Mouse (Mus musculus) CD4-positive, CD25-positive, alpha-beta regulatory T cell, adult 4 months (primary cell): Measurements from ENCODE around the gene Vstm2a. TPM values are rescaled to one million over a fixed set of nuclear protein-coding genes. Genes with fewer than 3 reads are reported as not detected.

Source experiments
- ATAC-seq: one replicate; pipeline ENCODE4 v1.8.0; 2017
- polyA plus RNA-seq, 2 experiments: library from polyadenylated mRNA; unstranded; fragments of 100-300 nt; shearing (Covaris generic); gene quantifications; one replicate each; pipeline ENCODE4 v1.2.1; 2017

Gene Vstm2a
- not detected for polyA plus RNA-seq

GRCm38 (mm10) chr11:16257473-16257921 lies at the start of gene Vstm2a:
Gene Vstm2a (plus strand): TSS chr11:16257724.
- ATAC-seq, result no peak

- ATAC-seq, result no peak
Measured at GRCm38 (mm10) chr11:16257011-16257410, 513 bp upstream of the Vstm2a start.

DNA sequence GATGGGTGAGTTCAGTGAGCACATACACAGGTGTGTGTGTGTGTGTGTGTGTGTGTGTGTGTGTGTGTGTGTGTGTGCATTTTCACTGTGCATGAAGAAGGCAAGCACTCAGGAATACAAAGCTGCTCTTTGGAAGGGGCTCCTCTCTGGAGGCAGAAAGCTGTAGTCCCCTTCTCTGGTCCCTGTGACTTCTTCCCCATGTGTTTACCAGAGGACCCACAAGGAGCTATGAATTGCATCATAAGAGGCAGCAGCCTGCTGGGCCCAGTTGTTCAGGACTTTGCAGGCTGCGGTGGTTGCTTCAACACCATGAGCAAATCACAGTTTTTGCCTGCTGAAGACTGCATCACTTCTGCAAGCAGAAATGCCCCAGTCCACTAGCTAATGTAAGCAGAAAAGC lies 776 bp downstream of the Vstm2a start:
- no peak for ATAC-seq

- ATAC-seq, result no peak
Measured at GRCm38 (mm10) chr11:16259876-16260275, 2.4 kb downstream of the Vstm2a start.

GRCm38 (mm10) chr11:16260764-16261578 lies 3.4 kb downstream of the Vstm2a start:
- no peak for ATAC-seq

DNA sequence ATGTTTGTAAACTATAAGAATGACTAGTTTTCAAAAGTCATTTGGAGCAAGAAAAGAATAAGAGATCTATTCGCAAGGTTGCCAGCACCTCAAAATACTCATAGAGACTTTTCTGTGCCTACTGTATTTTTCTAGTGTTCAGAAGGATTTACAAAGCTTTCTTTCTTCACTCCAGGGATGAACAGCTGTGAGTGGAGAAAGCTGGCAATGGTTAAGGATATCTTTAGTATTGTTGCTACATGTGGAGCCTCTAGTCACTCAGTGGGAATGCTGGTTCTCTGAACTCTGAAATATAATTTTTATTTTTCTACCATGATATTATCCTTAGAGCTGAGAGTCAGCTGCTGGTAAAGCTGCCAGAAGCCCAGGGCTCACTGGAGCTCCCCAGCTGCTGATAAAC lies 10.9 kb downstream of the Vstm2a start:
- ATAC-seq, result no peak

DNA sequence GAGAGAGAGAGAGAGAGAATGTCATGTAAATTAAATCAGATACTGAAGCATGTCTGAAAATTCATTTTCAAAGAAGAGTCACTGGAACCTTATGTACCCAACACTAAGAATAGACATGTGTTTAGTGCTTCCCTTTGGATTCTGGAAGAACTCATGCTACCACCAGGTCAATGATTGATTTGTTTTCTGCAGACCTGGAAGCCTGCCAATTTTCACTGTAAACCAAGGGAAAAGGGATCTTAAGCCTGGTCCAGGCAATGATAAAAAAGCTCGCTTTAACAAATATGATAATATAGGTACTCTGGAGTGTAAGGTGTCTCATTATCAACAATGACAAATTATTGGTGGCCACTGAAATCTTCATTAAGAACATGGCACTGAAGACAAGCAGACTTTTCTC lies 32.9 kb downstream of the Vstm2a start:
- no peak for ATAC-seq

- ATAC-seq, result no peak
Measured at GRCm38 (mm10) chr11:16292960-16293359, 35.4 kb downstream of the Vstm2a start.

DNA sequence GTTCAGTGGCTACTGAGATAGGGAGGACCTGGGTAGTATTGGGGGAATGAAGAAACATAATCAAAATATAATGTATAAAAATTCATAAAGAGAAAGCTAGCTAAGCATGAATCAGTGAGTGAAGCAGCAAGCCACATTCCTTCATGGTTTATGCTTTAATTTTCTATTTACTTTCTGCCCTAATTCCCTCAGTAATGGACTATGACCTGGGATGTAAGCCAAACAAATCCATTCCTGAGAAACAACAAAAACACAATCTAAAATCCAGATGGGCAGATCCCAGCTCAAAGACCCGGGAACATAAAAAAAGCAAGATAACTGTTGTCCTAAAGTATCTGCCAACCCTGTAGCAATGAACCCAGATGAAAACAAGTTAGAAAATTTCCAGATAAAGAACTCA lies 39.0 kb downstream of the Vstm2a start:
- ATAC-seq, result no peak

- no peak for ATAC-seq
Measured at GRCm38 (mm10) chr11:16299492-16299891, 42.0 kb downstream of the Vstm2a start.

DNA sequence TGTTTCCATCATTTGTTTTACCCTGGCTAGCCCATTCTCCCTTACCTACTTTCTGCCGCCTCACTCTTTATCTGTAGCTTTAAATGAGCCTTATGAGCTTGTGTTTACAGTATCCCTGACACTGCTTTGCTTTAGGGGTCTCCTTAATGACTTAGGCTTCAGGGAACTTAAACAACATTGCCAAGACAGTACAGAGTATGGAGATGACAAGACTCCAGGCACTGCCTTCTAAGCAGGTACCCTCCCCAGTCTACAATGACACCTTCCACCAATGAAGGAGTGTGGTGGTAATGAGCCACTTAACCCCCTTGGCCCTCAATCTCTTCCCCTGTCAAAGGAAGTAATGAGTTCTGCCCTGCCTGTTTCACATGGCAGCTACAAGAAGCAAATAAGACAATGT lies 42.4 kb downstream of the Vstm2a start:
- no peak for ATAC-seq

DNA sequence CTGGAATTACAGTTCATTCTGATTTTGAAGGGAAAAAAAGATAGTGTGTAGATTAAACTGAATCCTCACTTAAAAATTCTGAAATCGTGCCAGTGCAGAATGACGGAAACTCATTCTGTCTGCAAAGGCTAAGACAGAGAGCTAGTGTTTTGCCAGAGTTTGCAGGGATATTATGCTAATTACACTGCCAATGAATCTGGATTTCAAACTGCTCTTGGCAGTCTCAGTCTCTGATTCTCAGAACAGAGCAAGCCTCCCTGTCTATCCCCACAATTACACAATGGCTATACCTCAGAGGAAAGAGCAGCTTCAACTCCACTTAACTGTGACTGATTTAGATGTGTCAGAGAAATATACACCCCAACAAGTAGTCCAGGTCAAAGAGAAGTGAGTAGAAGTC lies 43.2 kb downstream of the Vstm2a start:
- ATAC-seq, result no peak

DNA sequence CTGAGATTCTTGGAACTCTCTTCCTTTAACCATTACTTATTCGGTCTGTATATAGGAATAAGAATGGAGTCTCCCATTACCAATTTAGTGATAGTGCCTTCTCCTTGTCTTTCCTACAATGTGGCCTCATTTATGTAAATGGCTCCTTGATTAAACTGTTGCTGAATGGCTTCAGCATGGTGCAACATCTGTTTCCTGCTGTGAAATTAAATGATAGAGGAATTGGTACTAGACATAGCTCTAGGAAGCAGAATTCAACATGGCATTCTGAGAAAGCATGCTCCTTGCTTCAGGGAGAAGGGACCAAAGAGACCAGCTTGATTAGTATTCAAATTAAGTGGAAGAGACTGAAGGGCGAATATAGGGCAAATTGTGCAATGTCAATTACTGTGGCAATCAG lies 57.6 kb downstream of the Vstm2a start:
- no peak for ATAC-seq

DNA sequence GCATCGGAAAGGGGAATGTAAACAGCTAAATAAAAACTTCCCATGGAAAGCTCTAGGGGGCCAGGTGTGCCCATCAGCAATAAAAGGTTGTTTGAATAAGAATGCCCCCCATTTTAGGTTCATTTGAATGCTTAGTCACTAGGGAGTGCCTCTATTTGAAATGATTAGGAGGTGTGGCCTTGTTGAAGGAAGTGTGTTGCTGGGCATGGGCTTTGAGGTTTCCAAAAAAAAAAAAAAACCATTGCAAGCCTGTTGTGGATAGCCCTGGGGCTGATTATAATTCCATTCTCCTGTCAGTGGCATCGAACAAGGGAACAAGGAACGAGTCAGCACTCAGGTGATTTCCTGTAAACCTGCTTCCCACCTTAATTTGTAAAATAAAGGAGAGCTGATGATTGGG lies 87.7 kb downstream of the Vstm2a start:
- ATAC-seq, result no peak

DNA sequence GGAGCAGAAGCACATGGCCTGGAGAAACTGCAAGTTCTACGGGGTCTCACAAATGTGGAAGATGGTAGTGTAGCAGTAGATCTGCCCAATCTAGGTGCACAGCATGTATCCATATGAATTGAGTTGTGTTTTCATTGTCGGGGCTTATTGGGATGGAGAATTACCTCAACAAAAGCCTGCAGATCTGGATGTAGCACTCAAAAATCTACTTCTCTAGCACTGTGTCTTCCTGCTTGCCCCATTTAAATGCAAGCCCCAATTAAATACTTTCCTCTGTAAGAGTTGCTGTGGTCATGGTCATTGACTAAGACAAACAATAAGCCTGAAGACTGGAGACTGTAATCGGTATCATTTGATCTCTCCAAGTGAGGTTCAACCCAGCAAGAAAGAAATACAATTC lies 88.2 kb downstream of the Vstm2a start:
- ATAC-seq, result no peak

GRCm38 (mm10) chr11:16351915-16352314 lies 94.4 kb downstream of the Vstm2a start:
- ATAC-seq, result no peak

GRCm38 (mm10) chr11:16354356-16354755 lies 96.8 kb downstream of the Vstm2a start:
- ATAC-seq, result no peak

- no peak for ATAC-seq
Measured at GRCm38 (mm10) chr11:16366852-16367587, 109.5 kb downstream of the Vstm2a start.

DNA sequence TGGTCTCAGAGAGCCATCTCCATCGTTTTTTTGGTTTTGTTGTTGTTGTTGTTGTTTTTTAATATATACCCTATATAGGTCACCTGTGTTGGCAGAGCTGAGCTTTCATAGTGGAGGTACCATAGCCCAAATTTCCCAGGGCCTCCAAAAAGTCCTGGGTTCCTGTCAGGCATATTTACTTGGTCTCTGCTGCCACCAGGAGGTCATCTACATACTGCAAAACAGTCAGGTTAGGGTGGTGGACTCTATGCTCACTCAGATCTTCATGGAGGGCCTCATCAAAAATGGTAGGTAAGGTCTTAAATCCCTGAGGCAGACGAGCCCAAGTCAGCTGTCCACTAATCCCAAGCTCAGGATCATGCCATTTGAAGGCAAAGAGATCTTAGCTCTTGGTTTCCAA lies 146.1 kb downstream of the Vstm2a start:
- ATAC-seq, result no peak

GRCm38 (mm10) chr11:16411736-16412135 lies 154.2 kb downstream of the Vstm2a start:
- ATAC-seq, result no peak

- no peak for ATAC-seq
Measured at GRCm38 (mm10) chr11:16412609-16413008, 155.1 kb downstream of the Vstm2a start.

GRCm38 (mm10) chr11:16413077-16413644 lies 155.6 kb downstream of the Vstm2a start:
- ATAC-seq, result no peak

GRCm38 (mm10) chr11:16439548-16440251 lies 182.2 kb downstream of the Vstm2a start:
- no peak for ATAC-seq
